Mouse (Mus musculus) thymus, postnatal 10 days (tissue): Measurements from ENCODE around the gene Cd300lg.

Experiments used
- DNase-seq, 2 experiments: peaks; one replicate each; pipeline ENCODE4 v3.0.0; 2021; ENCODE audit warnings: low spot score in 2 of 2

The Cd300lg gene

DNA sequence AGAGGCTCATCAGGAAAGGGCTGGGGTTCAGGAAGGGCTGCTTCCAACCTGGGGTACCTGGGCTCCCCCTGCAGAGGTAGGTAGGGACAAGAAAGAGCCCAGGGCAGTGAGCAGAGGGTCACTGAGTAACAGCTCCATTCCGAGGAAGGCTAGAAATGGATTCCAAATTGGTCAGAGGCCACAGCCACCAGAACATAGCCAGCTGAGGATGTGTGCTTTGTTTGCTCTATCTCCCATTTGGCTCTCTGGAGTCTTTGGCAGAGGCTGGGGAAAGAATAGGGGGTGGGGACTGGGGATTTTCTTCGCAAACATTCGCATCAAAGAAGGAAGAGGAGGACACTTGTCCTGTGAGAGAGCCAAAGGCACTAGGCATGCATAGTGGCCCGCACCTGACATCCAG lies 10.6 kb downstream of the Cd300lg start:
- DNase-seq = no peak

DNA sequence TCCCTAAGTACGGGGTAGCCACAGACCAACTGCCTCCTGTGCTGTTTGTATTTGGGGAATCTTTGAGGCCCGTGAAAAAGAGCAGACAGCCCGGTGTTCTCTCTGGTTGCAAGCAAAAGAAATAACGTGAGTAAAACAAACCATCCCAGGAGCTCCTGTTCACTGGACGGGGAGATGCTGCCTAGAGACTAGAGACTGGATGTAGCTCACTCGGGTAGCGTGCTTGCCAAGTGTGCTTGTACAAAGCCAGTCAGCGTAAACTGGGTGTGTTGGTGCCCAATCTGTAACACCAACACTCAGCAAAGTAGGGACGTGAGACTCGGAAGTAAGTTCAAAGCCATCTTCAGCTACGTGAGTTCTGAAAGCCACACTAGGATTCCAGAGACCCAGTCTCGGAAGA lies 11.4 kb downstream of the Cd300lg start:
- no peak for DNase-seq

DNA sequence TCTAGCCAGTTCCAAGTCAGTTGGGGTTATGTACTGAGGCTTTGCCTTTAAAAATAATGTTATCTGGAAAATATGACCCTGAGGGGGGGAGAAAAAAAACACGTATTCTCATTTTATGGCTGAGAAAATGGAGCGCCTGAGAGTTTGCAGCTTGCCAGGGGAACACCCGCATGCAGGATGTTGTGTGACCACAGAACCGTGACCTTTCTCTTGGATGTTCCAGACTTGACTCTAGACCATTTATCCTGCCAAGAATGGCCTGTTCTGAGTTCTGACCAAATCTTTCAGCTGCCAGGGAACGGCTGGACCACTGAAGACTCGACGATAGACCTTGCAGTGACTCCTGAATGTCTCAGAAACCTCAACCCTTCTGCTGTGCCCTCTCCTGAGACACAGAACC lies 11.9 kb downstream of the Cd300lg start:
- DNase-seq = no peak

DNA sequence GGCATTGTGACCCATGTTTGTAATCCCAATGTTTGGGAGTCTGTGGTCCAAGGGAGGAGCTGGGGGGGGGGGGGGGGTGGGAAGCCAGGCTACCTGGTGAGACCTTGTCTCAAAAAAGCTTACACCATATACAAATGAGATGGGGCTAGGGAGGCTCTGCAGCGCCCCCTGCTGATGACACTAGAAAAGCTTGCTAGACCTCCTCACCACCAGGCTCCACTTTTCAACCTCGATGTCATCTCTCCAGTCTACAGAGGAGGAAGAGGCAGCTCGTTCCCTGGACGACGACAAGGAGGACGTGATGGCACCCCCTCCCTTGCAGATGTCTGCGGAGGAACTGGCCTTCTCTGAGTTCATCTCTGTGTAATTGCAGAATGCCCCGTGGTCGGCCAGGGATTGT lies 12.5 kb downstream of the Cd300lg start:
- peak in 1 of 2 experiments; percentile 35 for DNase-seq

DNA sequence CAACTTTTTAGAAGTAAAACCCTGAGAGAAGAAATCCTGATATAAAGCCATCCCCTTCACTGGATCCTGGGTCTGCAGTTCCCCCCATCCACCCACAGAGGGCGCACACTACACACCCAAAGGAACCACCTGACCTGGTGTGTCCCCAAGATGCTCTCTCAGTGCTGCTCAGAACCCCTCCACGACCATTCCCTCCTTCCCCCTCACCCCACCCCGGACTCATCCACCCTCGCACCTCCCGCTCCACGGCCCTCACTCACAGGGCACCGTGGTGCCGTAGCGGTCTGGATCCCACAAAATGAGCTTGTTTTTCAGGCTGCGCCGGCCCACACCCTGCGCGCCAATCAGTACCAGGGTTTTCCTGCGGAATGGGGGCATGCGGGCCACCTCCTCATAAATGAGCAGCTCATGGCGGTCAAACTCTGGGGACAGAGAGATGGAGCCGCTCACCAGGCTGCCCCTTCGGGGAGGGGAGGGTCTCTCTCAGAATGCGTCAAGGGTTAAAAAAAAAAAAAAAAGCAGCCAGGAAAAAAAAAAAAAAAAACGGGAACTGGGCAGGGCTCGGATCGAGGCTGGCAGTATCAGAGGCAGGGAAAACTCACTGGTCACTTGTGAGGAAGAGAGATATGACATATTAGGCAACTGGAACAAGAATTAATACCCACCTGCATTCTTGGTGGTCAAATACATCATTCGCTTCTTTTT lies 20.1 kb downstream of the Cd300lg start:
- DNase-seq = peak; percentile 32 to 57

DNA sequence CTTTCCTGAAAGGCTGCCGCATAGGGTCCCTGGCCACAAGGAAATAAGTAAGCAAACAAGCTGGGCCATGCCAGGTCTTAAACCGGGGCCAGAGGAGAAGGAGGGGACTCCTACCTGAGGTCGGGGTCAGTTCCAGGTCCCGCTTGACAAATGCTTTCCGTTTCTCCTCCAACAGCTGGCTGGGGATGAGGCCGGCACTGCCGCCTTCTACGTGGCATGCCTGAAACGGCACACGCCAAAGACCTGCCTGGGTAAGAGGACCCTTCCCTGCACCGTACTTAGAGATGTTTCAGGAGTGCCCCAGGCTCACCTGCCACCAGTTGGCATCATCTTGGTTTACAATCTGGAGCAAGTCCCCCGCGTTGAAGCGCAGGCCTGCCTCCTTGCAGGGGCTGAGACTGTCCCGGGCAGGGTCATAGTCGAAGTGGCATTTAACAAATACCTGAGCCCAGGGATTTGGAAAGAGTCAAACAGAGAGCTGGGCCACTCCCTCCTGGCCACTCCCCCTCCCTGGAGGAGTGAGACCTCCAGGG lies 20.7 kb downstream of the Cd300lg start:
- DNase-seq = no peak

DNA sequence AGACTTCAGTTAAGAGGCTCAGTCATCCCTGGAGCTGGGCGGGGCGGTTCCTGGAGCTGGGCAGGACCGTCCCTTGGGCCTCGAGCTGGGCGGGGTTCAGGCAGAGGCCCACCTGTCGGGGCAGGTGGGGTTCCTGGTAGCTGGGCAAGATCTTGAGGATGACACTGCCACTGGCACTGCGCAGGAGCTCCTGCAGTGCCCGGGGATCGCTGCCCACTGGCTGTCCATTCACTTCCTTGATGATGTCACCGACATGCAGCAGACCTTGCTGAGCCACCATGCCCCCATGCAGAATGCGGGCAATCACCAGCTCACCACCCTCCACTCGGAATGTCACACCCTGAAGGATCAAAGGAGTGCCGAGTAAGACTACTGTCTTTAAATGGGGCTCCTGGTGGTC lies 21.8 kb downstream of the Cd300lg start:
- no peak for DNase-seq

DNA sequence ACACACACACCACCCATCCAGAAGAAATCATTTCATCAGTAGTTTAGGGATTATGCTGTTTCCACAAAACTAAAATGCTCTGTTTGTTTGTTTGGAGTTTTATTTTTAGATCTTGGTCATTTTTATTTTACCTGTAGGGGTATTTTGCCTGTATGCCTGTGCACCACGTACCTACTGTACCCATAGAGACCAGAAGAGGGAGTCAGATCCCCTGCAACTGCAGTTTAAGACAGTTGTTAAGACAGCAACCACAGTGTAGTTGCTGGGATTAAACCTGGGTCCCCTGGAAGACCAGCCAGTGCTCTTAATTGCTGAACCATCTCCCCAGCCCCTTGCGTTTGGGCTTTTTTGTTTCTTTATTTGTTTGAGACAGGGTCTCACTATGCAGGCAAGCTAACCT lies 27.7 kb downstream of the Cd300lg start:
- no peak for DNase-seq

DNA sequence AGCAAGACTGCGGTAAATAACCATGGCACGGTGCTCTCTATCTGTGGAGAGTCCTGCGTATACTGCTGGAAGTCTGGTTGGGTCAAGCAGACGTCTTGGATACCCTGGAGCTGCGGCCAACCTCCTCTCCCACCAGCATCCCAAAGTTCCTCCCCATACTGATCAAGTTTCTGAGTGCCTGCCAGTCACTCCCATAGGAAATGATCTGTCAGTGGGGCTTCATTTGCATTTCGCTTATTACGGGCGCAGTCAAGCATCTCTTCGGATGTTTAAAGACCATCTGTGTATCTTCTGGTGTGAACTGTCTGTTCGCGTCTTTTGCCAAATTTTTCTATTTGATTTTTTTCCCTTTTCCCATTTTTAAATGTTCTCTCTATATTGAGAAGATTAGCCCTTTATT lies 28.3 kb downstream of the Cd300lg start:
- no peak for DNase-seq

DNA sequence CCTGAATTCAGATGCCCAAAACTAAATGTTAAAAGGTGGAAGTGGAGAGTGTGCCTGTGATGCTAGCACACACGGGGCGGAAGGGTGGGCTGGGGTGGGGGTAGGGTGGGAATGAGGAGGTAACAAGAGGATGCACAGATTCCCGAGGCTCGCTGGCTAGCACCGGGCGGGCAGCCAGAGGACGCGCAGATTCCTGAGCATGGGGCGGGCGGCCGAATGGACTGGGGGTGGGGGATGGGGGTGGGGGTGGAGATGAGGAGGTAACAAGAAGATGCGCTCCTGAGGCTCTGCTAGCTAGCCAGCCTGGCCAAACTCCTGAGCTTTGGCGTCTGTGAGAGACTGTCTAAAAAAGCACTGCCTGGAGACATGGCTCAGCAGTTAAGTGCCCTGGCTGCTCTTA lies 29.1 kb downstream of the Cd300lg start:
- DNase-seq = no peak

DNA sequence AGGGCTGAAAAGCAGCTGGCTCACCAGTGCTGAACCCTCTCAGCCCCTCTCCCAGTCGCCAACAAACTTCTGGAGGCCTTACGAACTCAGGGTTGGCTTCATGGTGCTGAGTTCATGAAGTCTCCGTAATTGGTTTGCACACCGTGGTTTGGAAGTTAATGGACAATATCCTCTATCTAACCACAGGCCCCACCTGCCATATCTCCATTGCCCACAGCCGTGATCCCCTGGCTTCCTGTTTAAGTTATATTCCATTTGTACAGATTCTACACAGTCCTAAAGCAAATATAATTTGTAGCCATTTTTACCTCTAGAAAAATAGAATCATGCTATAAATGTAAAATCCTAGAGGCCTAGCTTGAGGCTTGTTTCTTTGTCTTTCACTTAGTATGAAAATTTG lies 31.4 kb downstream of the Cd300lg start:
- DNase-seq = no peak

DNA sequence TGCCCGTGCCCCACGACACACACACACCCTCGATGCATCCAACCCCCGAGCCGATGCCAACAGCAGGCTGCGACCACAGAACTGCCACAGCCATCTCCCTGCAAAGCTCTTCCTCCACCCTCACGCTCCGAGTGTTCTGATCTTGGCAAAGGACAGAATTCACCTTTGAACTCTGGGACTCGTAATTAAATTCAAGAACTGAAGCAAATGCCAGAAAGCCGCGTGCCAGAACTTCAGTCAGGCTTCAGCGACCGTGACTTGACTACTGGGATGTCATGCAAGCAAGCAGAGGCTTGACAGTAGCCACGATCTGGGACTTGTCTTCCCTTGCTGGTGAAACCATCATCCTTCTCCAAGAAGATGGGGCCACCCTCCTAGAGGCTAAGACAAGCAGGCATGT lies 32.4 kb downstream of the Cd300lg start:
- no peak for DNase-seq

DNA sequence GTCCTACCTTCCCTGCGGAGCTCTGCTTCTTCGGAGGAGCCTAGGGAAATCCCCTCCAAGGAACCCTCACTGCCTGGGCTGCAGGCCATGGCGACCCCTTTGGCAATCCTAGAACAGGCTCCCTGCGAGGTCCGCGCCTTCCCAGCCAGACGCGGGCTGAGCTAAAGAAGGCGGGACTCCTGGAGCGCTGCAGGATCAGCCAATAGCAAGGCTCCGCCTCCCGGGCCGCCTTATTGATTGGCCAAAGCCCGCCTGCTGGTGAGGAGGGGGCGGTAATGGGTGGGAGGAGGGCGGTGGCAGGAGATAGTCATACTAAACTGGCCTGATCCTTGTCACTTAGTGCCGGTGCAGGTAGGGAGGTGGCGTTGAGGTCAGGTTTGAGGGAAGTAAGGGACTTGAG lies 41.0 kb downstream of the Cd300lg start:
- DNase-seq = no peak

DNA sequence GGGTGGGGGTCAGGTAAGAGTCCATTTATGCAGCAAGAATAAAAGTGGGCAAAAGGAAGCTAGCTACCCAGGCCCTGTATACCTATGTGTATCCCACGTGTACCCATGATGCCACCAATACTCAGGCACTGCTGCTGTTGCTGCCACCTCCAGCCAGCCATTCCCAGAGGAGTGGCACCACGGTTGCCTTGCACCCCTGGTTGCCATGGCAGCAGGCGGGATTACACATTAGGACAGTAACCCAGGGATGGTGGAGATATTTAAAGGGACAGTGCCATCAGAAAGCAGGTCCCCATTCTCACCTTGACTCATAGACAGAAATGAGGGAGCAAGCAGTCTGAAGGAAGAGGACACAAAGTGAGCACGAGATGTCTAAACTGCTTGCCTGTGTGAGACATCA lies 41.9 kb downstream of the Cd300lg start:
- no peak for DNase-seq

DNA sequence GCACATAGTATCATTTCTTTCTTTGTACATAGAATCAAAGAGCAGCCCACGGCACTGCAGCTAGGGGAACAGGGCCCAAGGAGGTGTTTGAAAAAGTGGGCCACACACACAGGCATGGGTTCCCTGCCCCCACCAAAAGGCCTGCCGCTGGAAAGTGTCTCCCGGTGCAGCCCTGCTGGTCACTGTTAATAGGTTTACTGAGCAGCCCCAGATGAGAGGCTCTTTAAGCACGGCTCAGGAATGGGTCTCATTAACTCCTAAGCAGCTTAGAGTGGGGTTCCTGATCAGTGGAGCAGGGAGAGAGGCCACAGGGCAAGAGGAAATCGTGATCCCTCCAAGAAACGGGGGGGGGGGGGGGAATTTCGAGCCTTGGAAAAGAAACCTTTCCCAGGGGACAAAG lies 42.9 kb downstream of the Cd300lg start:
- no peak for DNase-seq

DNA sequence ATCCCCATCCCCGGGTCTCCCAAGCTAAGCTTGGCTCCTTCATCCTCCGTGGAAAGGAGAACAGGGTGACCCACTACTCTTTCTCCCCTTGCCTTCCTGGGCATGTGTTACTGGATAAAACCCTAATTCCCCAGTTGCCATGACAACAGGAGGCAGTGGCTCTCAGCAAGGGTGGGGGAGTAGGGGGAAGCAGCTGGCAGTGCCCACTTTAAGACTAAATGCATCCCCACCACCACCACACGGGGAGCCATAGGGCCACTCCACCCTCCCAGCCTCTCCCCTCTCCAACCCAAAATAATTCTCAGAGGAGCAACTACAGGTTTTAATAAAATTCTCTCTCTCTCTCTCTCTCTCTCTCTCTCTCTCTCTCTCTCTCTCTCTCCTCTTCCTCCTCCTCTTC lies 45.0 kb downstream of the Cd300lg start:
- no peak for DNase-seq

DNA sequence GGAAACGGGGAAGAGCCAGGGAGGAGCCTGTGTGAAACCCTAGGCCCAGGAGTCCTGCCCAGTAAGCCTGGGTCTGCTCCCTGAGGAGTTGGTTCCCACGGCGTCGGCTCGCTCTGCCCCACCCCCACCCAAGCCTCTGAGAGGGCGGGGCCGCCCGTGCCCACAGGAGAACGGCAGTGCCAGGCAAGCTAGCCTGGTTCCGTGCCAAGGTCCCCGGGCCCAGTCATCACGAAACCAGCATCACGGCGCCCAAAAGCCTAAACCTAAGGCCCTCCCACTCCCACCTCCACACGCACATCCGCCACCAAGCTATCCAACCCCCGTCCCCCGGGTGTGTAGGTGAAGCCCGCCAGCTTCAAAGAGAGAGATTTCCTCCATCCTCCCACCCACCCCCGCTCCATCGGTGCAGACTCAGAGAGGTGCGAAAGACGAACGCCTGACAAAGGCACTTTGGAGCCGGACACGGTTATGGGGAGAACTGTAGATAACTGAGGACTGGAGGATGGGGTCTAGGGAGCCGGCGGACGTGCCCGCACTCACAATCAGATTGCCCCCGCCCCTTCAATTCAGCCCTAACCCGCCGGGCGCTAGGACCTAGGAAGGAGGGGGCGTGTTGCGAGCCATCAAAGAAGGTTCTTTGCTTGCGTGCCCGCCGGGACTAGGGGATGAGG lies 45.9 kb downstream of the Cd300lg start:
- peak; percentile 10 to 31 for DNase-seq

DNA sequence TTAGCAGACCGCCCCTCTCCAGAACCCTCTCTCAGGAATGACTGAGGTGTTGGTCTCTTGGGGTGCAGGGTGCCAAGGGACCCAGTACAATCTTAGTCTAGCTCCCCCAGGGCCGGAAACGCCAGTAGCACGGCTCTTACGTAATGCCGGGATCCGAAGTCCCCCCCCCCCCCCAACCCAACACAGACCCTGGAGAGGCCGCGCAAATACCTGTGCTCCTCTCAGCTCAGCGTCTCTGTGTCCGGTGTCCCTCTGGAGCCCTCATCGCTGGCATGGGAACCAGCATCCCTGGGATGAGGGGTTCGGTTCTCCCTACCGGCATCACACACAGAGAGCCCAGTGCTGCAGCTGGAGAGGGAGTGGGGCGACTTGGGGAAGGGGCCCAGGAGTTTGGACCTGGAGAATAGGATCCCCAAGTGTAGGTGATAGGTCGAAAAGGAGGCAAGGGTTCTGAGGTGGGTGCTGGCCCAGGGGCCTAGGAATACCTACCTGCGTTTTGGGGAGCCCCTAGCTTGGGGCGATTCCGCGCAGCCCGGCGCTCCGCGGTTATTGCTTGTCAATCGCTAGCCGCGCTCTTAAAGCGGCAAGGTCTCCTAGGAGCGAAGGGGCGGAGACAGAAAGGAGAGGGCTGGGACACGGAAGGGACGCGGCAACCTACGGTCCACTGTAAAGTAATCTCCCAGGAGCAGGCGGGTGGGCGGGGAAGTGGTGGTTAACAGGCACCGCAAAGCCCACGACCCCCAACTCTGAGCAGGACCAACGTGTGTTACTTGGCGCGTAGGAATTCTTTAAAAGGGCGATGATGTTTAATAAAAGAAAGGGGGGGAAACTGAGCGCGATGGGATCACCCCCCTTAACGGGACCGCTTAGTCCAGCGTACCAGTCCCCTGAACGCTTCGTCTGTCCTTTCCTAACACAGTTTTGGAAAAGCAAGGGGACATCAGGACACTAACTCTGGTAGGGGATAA lies 46.9 kb downstream of the Cd300lg start, which contains the start of gene Mpp2:
Gene Mpp2 (minus strand): TSS at position 585 of the 968 bp plus-strand sequence.
- no peak for DNase-seq

DNA sequence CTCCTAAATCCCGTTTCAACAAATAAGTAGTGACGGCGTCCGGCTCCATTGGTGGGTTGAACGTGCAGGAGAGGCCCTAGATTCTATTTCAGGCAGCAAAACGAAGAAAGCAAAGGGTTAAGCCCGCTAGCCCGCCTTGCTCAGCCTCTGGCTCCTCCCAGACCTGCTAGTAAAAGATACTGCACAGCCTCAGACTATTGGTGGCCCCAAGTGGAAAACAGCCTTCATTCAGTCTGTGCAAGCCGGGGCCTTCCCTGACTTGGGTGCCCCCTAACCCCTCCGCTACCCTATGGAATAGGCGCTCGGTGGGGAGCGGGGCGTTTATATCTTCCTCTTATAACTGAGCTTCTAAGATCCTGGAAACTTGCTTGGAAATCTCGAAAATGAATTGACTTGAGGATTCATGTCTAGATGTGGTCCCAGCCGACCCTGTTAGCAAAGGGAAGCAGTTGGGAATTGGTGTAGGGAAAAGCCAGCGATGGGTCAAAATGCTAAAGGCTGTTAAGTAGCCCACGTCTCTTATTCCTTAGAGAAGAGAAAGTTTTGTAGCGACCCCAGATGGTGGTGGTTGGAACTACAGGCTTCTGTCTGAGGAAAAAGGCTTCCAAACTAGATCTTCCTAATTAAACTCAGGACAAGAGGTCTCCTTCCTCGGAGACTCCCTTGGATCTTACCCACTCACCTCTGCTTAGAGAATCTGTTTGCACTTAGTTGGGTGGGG lies 47.9 kb downstream of the Cd300lg start:
- no peak for DNase-seq

DNA sequence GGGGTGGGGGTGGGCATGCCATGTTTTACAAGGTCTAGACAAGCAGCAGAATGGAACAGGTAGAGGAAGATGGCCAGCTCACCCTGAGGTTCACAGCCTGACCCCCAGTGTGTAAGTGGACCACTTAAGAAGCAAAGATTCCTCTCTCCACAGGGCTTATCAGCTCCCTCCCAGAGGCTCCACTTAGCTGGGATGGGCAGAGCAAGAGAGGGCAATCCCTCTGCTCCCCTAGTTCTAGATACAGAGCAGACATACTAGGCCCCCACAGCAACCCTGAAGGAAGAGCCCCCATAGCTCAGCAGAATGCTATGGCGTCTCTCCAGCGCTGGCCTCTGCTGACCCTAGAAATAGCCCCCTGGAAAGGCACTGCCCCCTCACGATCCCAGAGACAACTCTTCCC lies 54.4 kb downstream of the Cd300lg start:
- DNase-seq = no peak

DNA sequence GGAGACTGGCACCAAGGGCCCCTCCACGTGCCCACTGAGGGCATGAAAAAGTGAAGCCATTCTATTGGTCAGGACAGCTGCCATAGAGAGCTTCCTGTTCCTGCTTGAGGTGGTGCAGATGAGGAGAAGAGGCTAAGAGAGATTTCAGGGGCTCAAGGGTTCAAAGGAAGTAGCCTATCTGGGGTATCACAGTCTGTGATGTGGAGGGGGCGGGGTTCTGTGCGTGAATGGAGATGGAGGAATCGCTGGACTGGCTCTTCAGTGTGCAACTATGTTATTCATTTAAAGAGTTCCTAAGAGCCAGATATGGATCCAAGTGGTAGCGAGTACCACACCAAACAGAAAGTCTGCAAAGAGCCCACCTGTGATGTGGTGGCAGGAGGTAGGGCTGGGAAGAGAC lies 55.1 kb downstream of the Cd300lg start:
- DNase-seq = no peak
